10 mouse cellular contexts compared by ENCODE assay signal in genomic region chr15:77014431-77014830, GRCm38 (mm10). TPM values are rescaled to one million over a fixed set of nuclear protein-coding genes. Genes with fewer than 3 reads are reported as not detected.
DNase-seq lines count a peak whose midpoint lies in the region; ATAC-seq and TF ChIP-seq lines count a peak whose summit lies in the region.
"Had no signal": no experiment of that assay in that cellular context is flagged by ENCODE, and none has a peak within 500 bp of the region (broad histone marks: within the 10 kb centered on the region; RNA-seq: fewer than 3 reads in every experiment).

No protein-coding gene starts in this region.

- no peak overlapping the region for H3K9ac ChIP-seq in kidney, embryonic 16.5 days (replicated peaks; ENCODE audit: low read length)
- no peak overlapping the region for H3K9ac ChIP-seq in hindbrain, embryonic 12.5 days
- no peak overlapping the region for H3K9ac ChIP-seq in midbrain, postnatal 0 days (replicated peaks; ENCODE audit: low read length, poor library complexity, severe bottlenecking)
- H3K9ac ChIP-seq: liver, embryonic 13.5 days had no signal

- no peak overlapping the region for H3K4me2 ChIP-seq in kidney, embryonic 16.5 days (replicated peaks; ENCODE audit: low read depth, low read length)
- no peak overlapping the region for H3K4me2 ChIP-seq in hindbrain, embryonic 12.5 days (replicated peaks)
- H3K4me2 ChIP-seq in midbrain, postnatal 0 days (ENCODE audit: low read depth, low read length, poor library complexity, severe bottlenecking): peak overlapping the region; percentile 9; the same call in 1 of the 2 replicates
- H3K4me2 ChIP-seq: liver, embryonic 13.5 days had no signal

- peaks cover 19% of the 10 kb centered on the region for H3K4me1 ChIP-seq in kidney, embryonic 16.5 days (ENCODE audit: insufficient read depth, low read length)
- peaks cover 18% of the 10 kb centered on the region for H3K4me1 ChIP-seq in hindbrain, embryonic 12.5 days
- H3K4me1 ChIP-seq in midbrain, postnatal 0 days (ENCODE audit: insufficient read depth, low read length): peaks cover 12% of the 10 kb centered on the region
- H3K4me1 ChIP-seq: liver, embryonic 13.5 days had no signal

- no peaks in the 10 kb centered on the region for H3K27me3 ChIP-seq in kidney, embryonic 16.5 days (ENCODE audit: insufficient read depth, low read length)
- no peaks in the 10 kb centered on the region for H3K27me3 ChIP-seq in hindbrain, embryonic 12.5 days
- H3K27me3 ChIP-seq in midbrain, postnatal 0 days (ENCODE audit: insufficient read depth, low read length): no peaks in the 10 kb centered on the region
- H3K27me3 ChIP-seq: liver, embryonic 13.5 days had no signal

- H3K36me3 ChIP-seq in kidney, embryonic 16.5 days (ENCODE audit: insufficient read depth, low read length): no peaks in the 10 kb centered on the region
- no peaks in the 10 kb centered on the region for H3K36me3 ChIP-seq in hindbrain, embryonic 12.5 days
- no peaks in the 10 kb centered on the region for H3K36me3 ChIP-seq in midbrain, postnatal 0 days (ENCODE audit: insufficient read depth, low read length)
- H3K36me3 ChIP-seq: liver, embryonic 13.5 days had no signal

- no peak overlapping the region for H3K4me3 ChIP-seq in kidney, embryonic 16.5 days (ENCODE audit: low read length)
- H3K4me3 ChIP-seq in hindbrain, embryonic 12.5 days: no peak overlapping the region
- no peak overlapping the region for H3K4me3 ChIP-seq in midbrain, postnatal 0 days (ENCODE audit: low read depth, low read length)
- H3K4me3 ChIP-seq: layer of hippocampus, adult 2 months; liver, embryonic 13.5 days had no signal

- H3K27ac ChIP-seq in kidney, embryonic 16.5 days (ENCODE audit: low read length): peak overlapping the region; percentile 17
- H3K27ac ChIP-seq in hindbrain, embryonic 12.5 days: peak overlapping the region; percentile 46
- peak overlapping the region; percentile 74 for H3K27ac ChIP-seq in midbrain, postnatal 0 days (ENCODE audit: low read depth, low read length)
- H3K27ac ChIP-seq: layer of hippocampus, adult 2 months; liver, embryonic 13.5 days had no signal

- H3K9me3 ChIP-seq in kidney, embryonic 16.5 days (ENCODE audit: low read length): no peaks in the 10 kb centered on the region
- no peaks in the 10 kb centered on the region for H3K9me3 ChIP-seq in hindbrain, embryonic 12.5 days (replicated peaks)
- H3K9me3 ChIP-seq in midbrain, postnatal 0 days (ENCODE audit: low read length): no peaks in the 10 kb centered on the region
- H3K9me3 ChIP-seq: liver, embryonic 13.5 days had no signal

- TF ChIP-seq CTCF in midbrain, postnatal 0 days (IDR thresholded peaks at IDR 0.05): no peak

- ATAC-seq in kidney, embryonic 16.5 days (ENCODE audit: low FRiP score, low TSS enrichment): 0 out of 2 replicates have a peak, but pooled peaks have one; percentile 5
- no peak for ATAC-seq in hindbrain, embryonic 12.5 days (ENCODE audit: low FRiP score)
- no peak for ATAC-seq in midbrain, postnatal 0 days (ENCODE audit: low FRiP score)

- 31% methylated on average over 6 of the region's 6 CpGs for WGBS in kidney, embryonic 16.5 days
- 67% methylated on average over 6 of the region's 6 CpGs for WGBS in hindbrain, embryonic 12.5 days
- 69% methylated on average over 6 of the region's 6 CpGs for WGBS in midbrain, postnatal 0 days

- DNase-seq in embryo, embryonic 10.5 days (ENCODE audit: low spot score): peak; percentile 17
- no peak for DNase-seq in embryo, embryonic 10 days (ENCODE audit: low spot score)
- DNase-seq in kidney, adult 8-10 months: no peak
- DNase-seq in midbrain, postnatal 0 days (ENCODE audit: low spot score): no peak
- no peak for DNase-seq in T-cell, adult 2 months (ENCODE audit: low spot score)
- no peak for DNase-seq in right cerebral cortex, adult 2 months (ENCODE audit: low spot score in 2 of 2)
- DNase-seq: liver, embryonic 13.5 days had no signal

RNA-seq across cellular contexts. Expression of gene Apol6, which starts 30.1 kb away (rescaled TPM):
- not detected in 2 replicates for polyA plus RNA-seq in kidney, embryonic 16.5 days (2015; fragmentation: Nextera tagmentation; extraction: Ambion mirVana)
- not detected in 2 replicates for polyA plus RNA-seq in hindbrain, embryonic 12.5 days (2016; fragmentation: Nextera tagmentation; extraction: Ambion mirVana)
- total RNA-seq in midbrain, postnatal 0 days (2014; rRNA removed): 0.14 and 0.16 TPM in 2 replicates
- 0.15 and 0.16 TPM in 2 replicates for polyA plus RNA-seq in midbrain, postnatal 0 days (2015; fragmentation: Nextera tagmentation; extraction: Ambion mirVana)
- total RNA-seq: layer of hippocampus, adult 2 months had no signal

RNA-seq across cellular contexts. Expression of gene Mb, which starts 36.0 kb away (rescaled TPM):
- polyA plus RNA-seq in kidney, embryonic 16.5 days (2015; fragmentation: Nextera tagmentation; extraction: Ambion mirVana): 0.64 and 0.71 TPM in 2 replicates
- 0.80 and 2.5 TPM in 2 replicates for polyA plus RNA-seq in hindbrain, embryonic 12.5 days (2016; fragmentation: Nextera tagmentation; extraction: Ambion mirVana)
- 0.66 TPM in 1 of 2 replicates, not detected in the other for total RNA-seq in midbrain, postnatal 0 days (2014; rRNA removed)
- 0.53 and 0.69 TPM in 2 replicates for polyA plus RNA-seq in midbrain, postnatal 0 days (2015; fragmentation: Nextera tagmentation; extraction: Ambion mirVana)

Comparison
In these comparisons a context has a peak if more than half of its experiments do, and no peak if none do; other contexts are left out.
1. H3K27ac ChIP-seq: peak in every context shown above with its lines; median percentile 74 in midbrain, postnatal 0 days; 46 in hindbrain, embryonic 12.5 days; 17 in kidney, embryonic 16.5 days.